Mouse (Mus musculus) liver, adult 2 months (tissue): ENCODE data around the gene Pif1. TPM values are rescaled to one million over a fixed set of nuclear protein-coding genes. Genes with fewer than 3 reads are reported as not detected.

Source experiments
- DNase-seq: peaks from one replicate; pipeline ENCODE4 v3.0.0-alpha.2; 2011; ENCODE audit warnings: low read depth, low spot score; ENCODE audit errors: extremely low read depth
- H3K27ac ChIP-seq: fragments of 200-500 bp; replicated peaks from 2 replicates; pipeline ENCODE4 v1.5.1; 2012; ENCODE audit warnings: low read depth, mild to moderate bottlenecking, control low read depth, inconsistent platforms, low read length; ENCODE audit not compliant: insufficient read depth
- H3K27me3 ChIP-seq: fragments of 200-500 bp; 2 replicates; pipeline ENCODE4 v1.6.1; 2012; ENCODE audit warnings: mild to moderate bottlenecking, moderate library complexity, low read length, inconsistent platforms; ENCODE audit not compliant: control insufficient read depth, insufficient read depth
- H3K36me3 ChIP-seq: fragments of 200-500 bp; 2 replicates; pipeline ENCODE4 v1.6.1; 2012; ENCODE audit warnings: low read length, inconsistent platforms; ENCODE audit not compliant: control insufficient read depth, insufficient read depth
- H3K4me1 ChIP-seq: fragments of 200-500 bp; 2 replicates; pipeline ENCODE4 v1.6.1; 2011; ENCODE audit warnings: low read length; ENCODE audit not compliant: control insufficient read depth, insufficient read depth
- H3K4me3 ChIP-seq: fragments of 200-500 bp; 2 replicates; pipeline ENCODE4 v1.5.1; 2011; ENCODE audit warnings: low read depth, mild to moderate bottlenecking, control low read depth, low read length, moderate library complexity; ENCODE audit not compliant: insufficient read depth
- H3K79me2 ChIP-seq: fragments of 200-500 bp; 2 replicates; pipeline ENCODE4 v1.6.1; 2012; ENCODE audit warnings: inconsistent platforms, mild to moderate bottlenecking, low read length, moderate library complexity; ENCODE audit not compliant: control insufficient read depth, insufficient read depth
- H3K9ac ChIP-seq: fragments of 200-500 bp; 2 replicates; pipeline ENCODE4 v1.6.1; 2012; ENCODE audit warnings: low read depth, mild to moderate bottlenecking, control low read depth, inconsistent platforms, low read length
- CTCF ChIP-seq: fragments of 200-500 bp; IDR thresholded peaks from 2 replicates; pipeline ENCODE4 v1.5.1; 2011; ENCODE audit warnings: low read depth, low read length, control low read depth
- POLR2A ChIP-seq: fragments of 200-500 bp; IDR thresholded peaks from 2 replicates; pipeline ENCODE4 v1.6.1; 2011; ENCODE audit warnings: low read length, control low read depth; ENCODE audit not compliant: insufficient read depth; ENCODE audit errors: extremely low read depth
- WGBS: fragments of 180-500 bp; shearing (Covaris S2); methylation state at CpG from one replicate; pipeline ENCODE4 v1.1.7; 2018; 5-methylcytosine and 5-hydroxymethylcytosine counted together
- polyA plus RNA-seq: library from polyadenylated mRNA; depleted of rRNA; stranded (reverse); fragments of >200 nt; gene quantifications from 2 replicates; pipeline ENCODE4 v1.2.3, GENCODE M21; 2012
- total RNA-seq: library from RNA; depleted of rRNA; stranded (reverse); fragments of >200 nt; gene quantifications from 2 replicates; pipeline ENCODE4 v1.2.3, GENCODE M21; 2014

Gene Pif1
- total and polyA plus RNA-seq, 2 experiments: 0.04 TPM; not detected in 1

- 0 out of 2 replicates have a peak, but pooled peaks cover 4% of the 10 kb centered on the region for H3K4me1 ChIP-seq
These were observed 6.3 kb upstream of the Pif1 start for GRCm38 (mm10) chr9:65580401-65581256.

GRCm38 (mm10) chr9:65583045-65583444, 3.9 kb upstream of the Pif1 start:
- Histone ChIP-seq H3K4me1 (peaks cover 14% of the 10 kb centered on the region), H3K9ac (no peak overlapping the region), H3K36me3 (no peaks in the 10 kb centered on the region), H3K27me3 (peaks cover 6% of the 10 kb centered on the region), H3K79me2 (no peaks in the 10 kb centered on the region), H3K4me3 (no peak overlapping the region), H3K27ac (no peak overlapping the region)
- DNase-seq: peak; percentile 53
- WGBS: 25% methylated on average over 8 of the region's 8 CpGs
- TF ChIP-seq POLR2A (no peak), CTCF (no peak)

More at GRCm38 (mm10) chr9:65580401-65581256, 6.3 kb upstream of the Pif1 start:
- 6% methylated on average over 20 of the region's 29 CpGs for WGBS
- peak; percentile 73 for DNase-seq
- Histone ChIP-seq H3K27ac (peak overlapping the region; percentile 39), H3K36me3 (no peaks in the 10 kb centered on the region), H3K4me3 (peak overlapping the region; percentile 43), H3K9ac (peak overlapping the region; percentile 40), H3K27me3 (no peaks in the 10 kb centered on the region), H3K79me2 (no peaks in the 10 kb centered on the region)
- peak; percentile 77 for TF ChIP-seq CTCF
- no peak for TF ChIP-seq POLR2A

- no peak overlapping the region for H3K9ac ChIP-seq
- no peak overlapping the region for H3K27ac ChIP-seq
- peaks cover 10% of the 10 kb centered on the region for H3K4me1 ChIP-seq
- H3K4me3 ChIP-seq: peak overlapping the region; percentile 25; the same call in 1 of the 2 replicates
- H3K36me3 ChIP-seq: no peaks in the 10 kb centered on the region
- DNase-seq: no peak
- TF ChIP-seq POLR2A: no peak
- no peak for TF ChIP-seq CTCF
- H3K79me2 ChIP-seq: no peaks in the 10 kb centered on the region
- 5% methylated on average over 6 of the region's 6 CpGs for WGBS
- peaks cover 11% of the 10 kb centered on the region for H3K27me3 ChIP-seq
These were observed 261 bp downstream of the Pif1 start for GRCm38 (mm10) chr9:65587270-65587572.

- Histone ChIP-seq H3K36me3 (no peaks in the 10 kb centered on the region), H3K4me3 (peak overlapping the region; percentile 51; the same call in 1 of the 2 replicates), H3K27me3 (peaks cover 11% of the 10 kb centered on the region), H3K9ac (peak overlapping the region; percentile 35), H3K4me1 (peaks cover 10% of the 10 kb centered on the region), H3K27ac (no peak overlapping the region), H3K79me2 (no peaks in the 10 kb centered on the region)
- TF ChIP-seq CTCF (no peak), POLR2A (no peak)
- no peak for DNase-seq
- WGBS: 1% methylated on average over 64 of the region's 64 CpGs
These were observed 806 bp downstream of the Pif1 start for GRCm38 (mm10) chr9:65587573-65588358.

- Histone ChIP-seq H3K27ac (no peak overlapping the region), H3K4me1 (peaks cover 10% of the 10 kb centered on the region), H3K36me3 (no peaks in the 10 kb centered on the region), H3K9ac (no peak overlapping the region), H3K79me2 (no peaks in the 10 kb centered on the region), H3K4me3 (no peak overlapping the region), H3K27me3 (peaks cover 11% of the 10 kb centered on the region)
- DNase-seq: no peak
- TF ChIP-seq CTCF (no peak), POLR2A (no peak)
- 54% methylated on average over 3 of the region's 3 CpGs for WGBS
These were observed 2.1 kb downstream of the Pif1 start for GRCm38 (mm10) chr9:65589091-65589490.

GRCm38 (mm10) chr9:65592721-65593120, 5.8 kb downstream of the Pif1 start:
- Histone ChIP-seq H3K4me3 (no peak overlapping the region), H3K27me3 (peaks cover 8% of the 10 kb centered on the region), H3K79me2 (no peaks in the 10 kb centered on the region), H3K27ac (no peak overlapping the region), H3K9ac (no peak overlapping the region), H3K36me3 (no peaks in the 10 kb centered on the region), H3K4me1 (no peaks in the 10 kb centered on the region)
- no peak for DNase-seq
- no peak for TF ChIP-seq POLR2A
- no peak for TF ChIP-seq CTCF
- 87% methylated on average over 3 of the region's 3 CpGs for WGBS
